Mouse (Mus musculus): ENCODE results near the gene Dusp14.

GRCm38 (mm10) chr11:84062805-84063204 lies 6.3 kb downstream of the Dusp14 start:
- TF ChIP-seq CTCF (IDR thresholded peaks at IDR 0.05; ENCODE audit: low read depth), result no peak
- TF ChIP-seq EP300 (IDR thresholded peaks at IDR 0.05; ENCODE audit: low read depth), result no peak
